Mouse (Mus musculus) bone marrow, adult 2 months (tissue): ENCODE measurements at regions not wholly inside any gene's neighbourhood (a gene's known extent, or its start where the extent isn't known, plus 50 kb on each side); places are given as distances from the start of the nearest gene placed in this dataset.

Experiments
- CTCF ChIP-seq: fragments of 200-500 bp; IDR thresholded peaks from 2 replicates; pipeline ENCODE4 v1.5.1; 2011; ENCODE audit warnings: low read length, control low read depth; ENCODE audit not compliant: control insufficient read depth, insufficient read depth
- POLR2A ChIP-seq: fragments of 200-500 bp; IDR thresholded peaks from 2 replicates; pipeline ENCODE4 v1.6.1; 2011; ENCODE audit warnings: low read depth, mild to moderate bottlenecking, control low read depth, low read length, borderline replicate concordance; ENCODE audit not compliant: control insufficient read depth

DNA sequence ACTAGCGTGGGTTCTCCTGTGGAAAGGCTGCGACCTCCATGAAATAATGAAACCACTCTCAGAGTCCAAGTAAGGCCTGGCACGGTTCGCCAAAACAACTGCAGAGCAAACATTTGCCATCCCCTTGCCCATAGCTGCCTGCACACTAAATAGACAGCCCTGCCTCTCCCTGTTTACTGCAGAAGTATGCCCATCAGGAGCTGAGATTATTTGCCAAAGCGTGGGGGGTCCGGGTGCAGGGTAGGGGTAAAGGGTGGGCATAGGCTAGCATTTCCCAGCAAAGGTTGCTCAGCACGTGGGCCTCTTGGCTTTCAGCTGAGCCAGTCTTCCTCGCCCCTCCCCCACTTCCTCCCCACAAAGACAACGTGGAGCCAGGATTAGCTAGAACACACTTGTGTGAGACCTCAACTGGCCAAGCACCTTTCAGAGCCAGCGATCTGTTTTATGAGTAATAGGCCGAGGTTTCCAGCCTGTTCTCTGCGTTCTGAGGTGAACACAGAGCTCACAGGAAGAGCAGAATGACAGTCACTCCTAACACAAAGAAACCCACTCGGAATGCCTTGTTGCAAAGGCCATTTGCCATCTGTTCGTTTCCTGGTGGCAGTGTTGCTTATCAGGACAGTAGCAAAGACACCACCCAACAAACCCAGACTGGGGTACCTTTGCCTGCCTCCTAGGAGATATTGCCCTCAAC, 55.6 kb upstream of the Cep85l start:
- TF ChIP-seq CTCF = no peak
- no peak for TF ChIP-seq POLR2A
